Mouse (Mus musculus): ENCODE data around the gene Ccdc149. TPM values are rescaled to one million over a fixed set of nuclear protein-coding genes. Genes with fewer than 3 reads are reported as not detected.

The Ccdc149 gene
- total RNA-seq, 2 experiments from 2014 or later, result 6.2 to 6.8 TPM

DNA sequence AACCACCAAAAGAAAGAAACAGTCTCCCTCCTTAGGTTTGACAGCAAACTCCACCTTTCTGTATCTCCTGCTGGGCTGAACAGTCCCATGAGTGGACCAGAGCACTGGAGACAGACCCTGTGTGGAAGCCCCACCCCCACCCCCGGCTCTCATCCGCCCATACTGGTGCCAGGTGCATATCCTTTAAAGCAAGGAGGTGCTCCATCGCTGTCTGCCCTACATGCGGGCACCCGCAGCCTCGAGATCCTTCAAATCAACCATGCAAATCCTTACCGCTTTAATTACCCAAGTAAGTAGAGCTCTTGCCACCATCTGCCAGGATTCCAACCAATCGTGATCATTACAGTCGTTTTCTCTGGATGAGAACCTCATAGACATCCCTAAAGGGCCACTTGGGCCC, 20.5 kb downstream of the Ccdc149 start:
- DNase-seq (ENCODE audit: low spot score in 2 of 2), result no peak

- DNase-seq (ENCODE audit: low spot score in 2 of 2), result no peak
Measured at GRCm38 (mm10) chr5:52449187-52449586, 22.1 kb downstream of the Ccdc149 start.

GRCm38 (mm10) chr5:52440278-52440677, 31.0 kb downstream of the Ccdc149 start:
- DNase-seq (ENCODE audit: low spot score in 2 of 2), result no peak

GRCm38 (mm10) chr5:52438946-52439345, 32.4 kb downstream of the Ccdc149 start:
- no peak for DNase-seq (ENCODE audit: low spot score in 2 of 2)

DNA sequence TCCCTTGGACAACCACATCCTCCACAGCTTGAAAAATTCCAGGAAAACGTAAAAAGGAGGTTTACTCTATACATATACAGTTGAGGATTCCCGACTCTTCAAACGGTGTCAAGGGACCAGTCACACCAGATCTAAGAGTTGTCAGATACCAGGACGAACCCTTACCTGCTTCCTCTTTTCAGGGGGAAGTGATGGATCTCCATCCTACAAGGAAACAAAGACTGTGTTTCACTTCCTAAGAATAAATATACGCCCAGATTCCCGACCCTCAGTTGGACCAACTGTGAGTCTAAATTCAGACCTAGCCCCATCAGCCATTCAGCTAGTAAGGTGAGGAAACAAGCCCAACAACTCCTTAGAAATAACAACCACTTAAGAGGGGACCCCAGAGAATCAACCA, 35.8 kb downstream of the Ccdc149 start:
- DNase-seq (ENCODE audit: low spot score in 2 of 2), result no peak

GRCm38 (mm10) chr5:52431276-52431844, 40.0 kb downstream of the Ccdc149 start:
- DNase-seq (ENCODE audit: low spot score in 2 of 2), result no peak

- no peak for DNase-seq (ENCODE audit: low spot score in 2 of 2)
Measured at GRCm38 (mm10) chr5:52429731-52430480, 41.4 kb downstream of the Ccdc149 start.

GRCm38 (mm10) chr5:52428613-52429012, 42.7 kb downstream of the Ccdc149 start:
- DNase-seq (ENCODE audit: low spot score in 2 of 2), result no peak

DNA sequence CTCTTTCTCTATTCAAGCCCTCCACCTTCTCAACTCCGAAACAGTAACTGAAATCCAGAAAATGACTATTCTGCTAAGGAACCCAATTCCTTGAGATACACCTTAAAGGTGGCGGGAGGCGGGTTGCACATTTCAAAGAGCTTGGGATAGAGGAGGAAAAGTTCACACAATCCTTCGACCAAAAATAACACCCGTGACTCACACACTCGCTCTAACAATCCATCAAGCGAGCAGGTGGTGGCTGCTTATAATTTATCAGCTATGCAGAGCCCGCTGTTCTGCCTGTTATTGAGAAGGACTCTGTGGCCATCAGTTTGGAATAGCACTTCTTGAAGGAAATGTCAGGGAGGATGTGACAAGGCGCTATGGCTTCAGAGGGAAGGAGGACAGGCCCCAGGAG, 45.5 kb downstream of the Ccdc149 start:
- DNase-seq (ENCODE audit: low spot score in 2 of 2), result no peak

DNA sequence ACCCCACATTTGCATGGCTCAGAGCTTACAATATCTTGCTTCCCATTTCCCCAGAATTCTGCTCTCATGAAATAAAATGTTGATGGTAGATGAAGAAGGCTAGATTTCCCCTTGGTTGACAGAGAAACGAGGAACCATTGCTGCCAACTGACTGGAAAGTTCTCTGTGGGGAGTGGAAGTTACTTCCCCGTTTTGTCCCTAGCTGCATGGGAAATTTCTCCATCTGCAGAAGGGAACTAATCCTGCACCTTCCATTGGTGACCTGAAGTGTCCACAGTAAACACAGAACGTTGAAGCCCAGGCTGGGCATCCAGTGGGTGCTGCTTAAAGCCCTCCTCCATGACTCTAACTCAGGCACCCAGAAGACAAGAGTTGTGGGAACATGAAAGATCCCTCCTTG, 47.4 kb downstream of the Ccdc149 start:
- no peak for DNase-seq (ENCODE audit: low spot score in 2 of 2)

DNA sequence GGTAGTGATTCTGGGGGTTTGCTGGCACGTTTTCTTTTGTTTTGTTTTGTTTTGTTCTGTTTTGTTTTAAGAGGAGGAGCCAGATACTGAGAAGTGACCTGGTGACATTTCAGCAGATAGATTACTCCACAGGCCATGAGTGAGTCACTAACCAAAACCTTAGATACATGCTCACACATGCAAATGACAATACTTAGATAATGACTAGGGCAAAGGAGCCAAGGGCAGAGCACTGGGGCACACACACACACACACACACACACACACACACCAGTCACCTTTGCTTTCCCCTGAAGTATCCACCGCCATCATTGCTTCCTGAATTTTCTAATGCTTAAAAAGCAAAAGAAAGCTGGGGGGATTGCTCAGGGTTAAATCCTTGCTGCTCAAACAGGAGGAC, 54.8 kb downstream of the Ccdc149 start:
- DNase-seq (ENCODE audit: low spot score in 2 of 2), result no peak

DNA sequence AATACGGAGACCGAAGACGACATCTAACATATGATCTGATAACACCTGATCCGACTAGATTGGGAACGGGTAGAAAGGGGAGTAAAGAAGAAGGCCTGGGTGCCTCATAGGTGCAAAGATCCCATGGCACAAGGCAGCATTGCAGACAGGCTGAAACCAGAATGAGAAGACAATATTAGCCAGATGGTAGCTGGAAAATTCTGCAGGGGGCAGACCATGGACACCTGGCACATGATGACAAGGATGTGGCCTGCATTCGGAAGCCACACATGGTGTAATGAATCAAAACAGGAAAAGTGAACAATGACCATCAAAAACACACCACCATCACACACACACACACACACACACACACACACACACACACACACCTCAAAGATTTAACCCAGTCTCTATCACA, 55.4 kb downstream of the Ccdc149 start:
- no peak for DNase-seq (ENCODE audit: low spot score in 2 of 2)

- DNase-seq (ENCODE audit: low spot score in 2 of 2), result no peak
Measured at GRCm38 (mm10) chr5:52415193-52415592, 56.1 kb downstream of the Ccdc149 start.

DNA sequence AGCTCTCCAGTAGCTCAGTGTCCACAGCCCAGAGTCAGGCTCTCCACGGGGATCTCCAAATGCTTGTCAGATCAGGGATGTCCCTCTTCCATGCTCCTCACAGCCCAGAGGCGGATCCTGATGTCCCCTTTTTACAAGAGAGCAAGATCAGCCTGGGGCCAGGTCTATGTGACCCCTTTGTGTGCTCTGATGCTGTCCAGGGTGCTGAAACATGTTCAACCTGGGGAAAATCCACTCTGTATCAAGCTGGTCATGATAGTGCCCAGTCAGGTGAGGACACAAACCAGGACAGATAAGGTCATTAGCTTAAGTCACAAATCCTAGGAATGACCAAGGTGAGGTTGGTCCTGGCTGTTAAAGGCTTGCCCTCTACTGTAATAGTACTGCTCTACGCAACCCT, 59.8 kb downstream of the Ccdc149 start:
- DNase-seq (ENCODE audit: low spot score in 2 of 2), result no peak

DNA sequence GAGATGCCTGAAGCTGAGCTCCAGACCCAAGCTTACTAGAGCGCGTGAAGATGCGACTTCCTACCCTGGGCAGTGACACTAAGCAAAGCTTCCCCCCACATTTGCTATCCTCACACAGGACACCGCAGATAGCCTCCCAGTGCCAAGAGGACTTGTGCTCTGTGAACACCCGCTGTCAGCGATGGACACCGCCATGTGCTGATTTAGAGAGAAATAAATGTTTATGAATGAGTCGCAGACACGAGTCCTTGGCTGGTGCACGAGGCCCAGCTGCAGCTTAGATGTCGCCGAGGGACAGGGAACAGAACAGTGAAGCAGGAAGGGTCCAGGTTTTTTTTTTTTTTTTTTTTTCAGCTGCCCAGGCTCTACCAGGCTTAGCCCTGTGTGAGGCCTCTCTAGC, 61.1 kb downstream of the Ccdc149 start:
- DNase-seq (ENCODE audit: low spot score in 2 of 2), result no peak

- DNase-seq (ENCODE audit: low spot score in 2 of 2), result no peak
Measured at GRCm38 (mm10) chr5:52408668-52409315, 62.5 kb downstream of the Ccdc149 start.

- no peak for DNase-seq (ENCODE audit: low spot score in 2 of 2)
Measured at GRCm38 (mm10) chr5:52404373-52404772, 66.9 kb downstream of the Ccdc149 start.

DNA sequence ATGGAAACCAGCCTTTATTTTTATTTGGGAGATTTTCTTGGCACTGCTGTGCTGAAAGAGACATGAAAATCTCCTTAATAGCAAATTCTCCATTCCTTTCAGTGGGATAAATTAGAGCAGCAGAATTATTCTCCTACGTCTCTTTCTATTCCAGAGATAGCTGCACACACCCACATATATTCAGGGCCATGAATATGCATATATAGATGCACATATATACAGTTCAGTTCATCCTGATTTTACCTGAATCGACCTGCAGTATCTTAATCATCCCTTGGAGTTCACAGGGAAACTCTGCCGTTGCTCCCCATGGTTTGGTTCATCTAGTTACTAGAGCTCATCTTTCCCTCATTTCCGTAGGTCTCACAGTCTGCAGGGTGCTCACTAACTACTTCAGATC, 77.6 kb downstream of the Ccdc149 start:
- DNase-seq (ENCODE audit: low spot score in 2 of 2), result no peak

GRCm38 (mm10) chr5:52391471-52391870, 79.8 kb downstream of the Ccdc149 start:
- DNase-seq (ENCODE audit: low spot score in 2 of 2), result no peak

DNA sequence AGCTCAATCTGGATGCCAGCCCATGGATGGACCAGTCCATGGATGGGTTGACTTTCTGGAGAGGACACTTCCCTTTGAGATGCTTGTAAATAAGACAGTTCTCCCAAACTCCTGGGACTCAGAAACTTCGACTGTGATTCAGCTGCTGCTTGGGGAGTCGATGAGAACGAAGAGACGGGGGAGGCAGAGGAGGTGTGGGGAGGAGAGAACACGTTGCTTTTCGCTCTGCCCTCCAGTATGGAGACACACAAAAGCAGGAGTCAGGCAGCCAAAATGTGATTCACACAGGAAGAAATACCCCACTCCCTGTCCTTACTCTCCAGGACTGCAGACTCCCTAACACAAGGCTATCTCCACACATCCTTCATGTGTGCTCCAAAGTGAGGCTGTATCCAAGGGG, 80.9 kb downstream of the Ccdc149 start:
- DNase-seq (ENCODE audit: low spot score in 2 of 2), result no peak

DNA sequence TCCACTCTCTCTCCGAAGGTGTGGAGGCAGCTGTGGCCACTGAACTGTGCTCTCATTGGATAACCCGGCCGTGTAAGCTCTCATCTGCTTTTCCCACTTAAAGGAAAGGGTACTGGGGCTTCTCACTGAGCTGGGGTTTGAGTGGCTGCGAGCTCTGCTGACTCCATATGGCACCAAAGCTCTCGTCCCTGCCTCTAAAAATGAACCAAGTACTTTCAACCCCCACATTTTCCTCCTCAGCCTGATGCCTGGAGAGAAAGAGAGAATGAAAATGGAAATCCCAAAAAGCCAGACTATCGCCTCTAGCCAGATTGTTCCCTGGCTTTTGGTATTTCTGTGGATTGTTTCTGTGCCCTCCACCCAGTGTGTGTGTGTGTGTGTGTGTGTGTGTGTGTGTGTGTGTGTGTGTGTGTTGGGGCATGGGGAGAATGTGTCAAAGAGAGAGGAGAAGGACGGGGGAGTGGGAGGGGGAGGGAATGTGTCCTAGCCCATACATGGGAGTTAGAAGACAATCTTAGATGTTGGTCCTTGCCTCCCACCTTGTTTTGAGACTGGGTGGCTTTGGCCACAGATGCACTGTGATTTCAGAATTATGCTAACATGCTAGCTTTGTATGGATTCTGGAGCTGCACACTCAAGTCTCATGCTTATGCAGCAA, 83.1 kb downstream of the Ccdc149 start:
- no peak for DNase-seq (ENCODE audit: low spot score in 2 of 2)

GRCm38 (mm10) chr5:52386016-52386415, 85.3 kb downstream of the Ccdc149 start:
- no peak for DNase-seq (ENCODE audit: low spot score in 2 of 2)

Data from adrenal gland, adult 18-20 months (tissue).